Mouse (Mus musculus): Measurements from ENCODE around the gene Hoxd4. TPM values are rescaled to one million over a fixed set of nuclear protein-coding genes. Genes with fewer than 3 reads are reported as not detected.

The Hoxd4 gene
- polyA plus RNA-seq, 1 experiment, result not detected

DNA sequence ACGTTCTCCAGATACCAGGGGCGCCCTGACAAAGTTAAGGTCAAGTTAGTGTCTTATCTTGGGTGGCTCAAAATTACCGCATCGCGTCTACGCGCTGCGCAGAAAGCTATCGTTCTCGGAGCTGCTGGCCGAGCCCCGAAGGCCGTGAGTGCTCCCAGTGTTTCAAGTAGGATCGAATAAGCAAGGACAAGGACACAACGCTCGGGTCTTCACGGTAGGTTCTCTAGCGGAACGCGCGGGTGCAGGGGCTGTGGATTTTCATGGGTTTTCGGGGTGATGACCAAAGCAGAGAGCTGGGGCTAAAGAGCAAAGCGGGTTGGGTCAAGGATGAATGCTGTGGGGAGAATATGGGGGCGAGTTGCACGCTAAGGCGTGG lies 32.1 kb upstream of the Hoxd4 start:
- Histone ChIP-seq H3K4me2 (ENCODE audit: low read depth) (no peak overlapping the region), H3K36me3 (ENCODE audit: control insufficient read depth, insufficient read depth) (no peaks in the 10 kb centered on the region), H3ac (ENCODE audit: control insufficient read depth, insufficient read length) (no peak overlapping the region), H3K27me3 (ENCODE audit: control insufficient read depth, insufficient read depth, insufficient read length) (peaks cover 71% of the 10 kb centered on the region), H3K79me2 (ENCODE audit: control insufficient read depth, insufficient read depth) (no peaks in the 10 kb centered on the region), H3K4me3 (no peak overlapping the region)
- TF ChIP-seq TCF3 (IDR thresholded peaks at IDR 0.05; ENCODE audit: insufficient read length, low read depth) (no peak), POLR2A (IDR thresholded peaks at IDR 0.05; ENCODE audit: insufficient read length, low read depth) (no peak), REST (IDR thresholded peaks at IDR 0.05; ENCODE audit: insufficient read depth, insufficient read length) (no peak), TCF12 (IDR thresholded peaks at IDR 0.05; ENCODE audit: insufficient read depth, poor library complexity, severe bottlenecking) (no peak), POLR2AphosphoS2 (IDR thresholded peaks at IDR 0.05; ENCODE audit: insufficient read length, low read depth) (no peak), CEBPB (IDR thresholded peaks at IDR 0.05; ENCODE audit: insufficient read depth, poor library complexity, severe bottlenecking) (no peak), USF1 (IDR thresholded peaks at IDR 0.05; ENCODE audit: low read depth) (no peak), MAX (IDR thresholded peaks at IDR 0.05; ENCODE audit: low read depth) (no peak), MYOD1 (IDR thresholded peaks at IDR 0.05; ENCODE audit: control insufficient read depth in 1 of 3, insufficient read length in 2 of 3, low read depth in 2 of 3) (no peak), MYOG (IDR thresholded peaks at IDR 0.05; ENCODE audit: control insufficient read depth in 1 of 3, insufficient read depth in 1 of 3, insufficient read length in 2 of 3, low read depth in 2 of 3) (no peak), SRF (IDR thresholded peaks at IDR 0.05; ENCODE audit: control insufficient read depth, insufficient read length, low read depth) (no peak), E2F4 (IDR thresholded peaks at IDR 0.05; ENCODE audit: insufficient read depth) (no peak)

DNA sequence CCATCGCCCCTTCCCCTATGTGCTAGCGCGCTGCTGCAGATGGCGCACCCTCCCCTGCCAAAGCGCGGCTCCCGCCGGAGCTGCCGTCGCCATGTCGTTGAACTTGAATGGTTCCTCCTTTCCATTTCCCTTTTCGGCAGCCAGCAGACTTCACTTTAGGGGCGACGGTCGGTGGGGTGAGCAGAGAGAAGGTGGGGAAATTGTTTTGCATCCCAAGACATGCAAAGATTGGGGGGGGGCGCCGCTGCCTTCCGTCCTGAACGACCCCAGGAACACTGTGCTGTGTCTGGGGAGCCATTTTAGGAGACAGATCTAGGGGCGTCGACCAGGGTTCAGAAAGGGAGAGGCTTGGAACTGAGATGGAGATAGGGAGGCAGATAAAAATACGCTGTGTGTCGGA lies 31.7 kb upstream of the Hoxd4 start:
- Histone ChIP-seq H3K4me2 (ENCODE audit: low read depth) (no peak overlapping the region), H3K36me3 (ENCODE audit: control insufficient read depth, insufficient read depth) (no peaks in the 10 kb centered on the region), H3K4me3 (no peak overlapping the region), H3K79me2 (ENCODE audit: control insufficient read depth, insufficient read depth) (no peaks in the 10 kb centered on the region), H3K27me3 (ENCODE audit: control insufficient read depth, insufficient read depth, insufficient read length) (peaks cover 67% of the 10 kb centered on the region), H3ac (ENCODE audit: control insufficient read depth, insufficient read length) (no peak overlapping the region)
- TF ChIP-seq MAX (IDR thresholded peaks at IDR 0.05; ENCODE audit: low read depth) (no peak), POLR2AphosphoS2 (IDR thresholded peaks at IDR 0.05; ENCODE audit: insufficient read length, low read depth) (no peak), MYOG (IDR thresholded peaks at IDR 0.05; ENCODE audit: control insufficient read depth in 1 of 3, insufficient read depth in 1 of 3, insufficient read length in 2 of 3, low read depth in 2 of 3) (no peak), POLR2A (IDR thresholded peaks at IDR 0.05; ENCODE audit: insufficient read length, low read depth) (no peak), TCF3 (IDR thresholded peaks at IDR 0.05; ENCODE audit: insufficient read length, low read depth) (no peak), TCF12 (IDR thresholded peaks at IDR 0.05; ENCODE audit: insufficient read depth, poor library complexity, severe bottlenecking) (no peak), USF1 (IDR thresholded peaks at IDR 0.05; ENCODE audit: low read depth) (no peak), REST (IDR thresholded peaks at IDR 0.05; ENCODE audit: insufficient read depth, insufficient read length) (no peak), SRF (IDR thresholded peaks at IDR 0.05; ENCODE audit: control insufficient read depth, insufficient read length, low read depth) (no peak), CEBPB (IDR thresholded peaks at IDR 0.05; ENCODE audit: insufficient read depth, poor library complexity, severe bottlenecking) (no peak), MYOD1 (IDR thresholded peaks at IDR 0.05; ENCODE audit: control insufficient read depth in 1 of 3, insufficient read length in 2 of 3, low read depth in 2 of 3) (no peak), E2F4 (IDR thresholded peaks at IDR 0.05; ENCODE audit: insufficient read depth) (no peak)

DNA sequence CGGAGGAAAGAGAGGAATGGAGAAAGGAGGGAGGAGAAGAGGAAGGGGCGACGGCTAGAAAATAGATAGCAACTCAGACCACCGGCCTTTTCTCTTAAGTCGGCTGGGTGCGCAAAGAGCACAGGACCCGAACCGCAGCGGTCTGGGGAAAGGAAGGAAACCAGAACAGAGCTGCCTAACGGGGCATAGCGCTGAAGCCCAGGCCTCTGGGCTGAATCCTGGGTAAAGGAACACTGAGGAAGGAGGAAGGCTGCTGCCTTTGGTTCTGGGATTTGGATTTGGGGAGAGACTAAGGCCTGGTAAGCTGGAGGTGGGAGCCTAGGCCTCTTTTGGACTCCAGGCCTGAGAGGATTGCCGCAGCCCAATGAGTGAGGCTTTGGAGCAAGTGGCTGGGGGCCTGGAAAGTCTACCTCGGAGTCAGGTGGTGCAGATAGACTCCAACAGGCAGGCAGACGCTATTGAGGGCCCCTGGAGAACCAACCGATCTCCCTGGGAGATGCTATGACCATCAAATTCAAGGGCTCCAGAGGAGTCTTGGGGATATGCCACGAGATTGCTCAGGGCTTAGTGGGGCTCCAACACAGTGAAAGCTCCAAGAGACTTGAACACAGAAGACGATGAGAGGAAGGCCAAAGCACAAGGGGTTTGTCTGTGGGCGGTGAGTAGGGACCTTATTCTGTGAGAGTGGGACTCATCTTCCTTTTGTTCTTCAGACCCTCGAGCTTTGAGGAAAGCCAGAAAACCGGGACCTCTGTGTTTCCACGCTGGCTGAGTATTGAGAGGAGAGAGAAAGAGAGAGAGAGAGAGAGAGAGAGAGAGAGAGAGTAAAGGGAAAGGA lies 30.9 kb upstream of the Hoxd4 start:
- H3K4me2 ChIP-seq (ENCODE audit: low read depth), result no peak overlapping the region
- no peak for TF ChIP-seq MAX (IDR thresholded peaks at IDR 0.05; ENCODE audit: low read depth)
- TF ChIP-seq REST (IDR thresholded peaks at IDR 0.05; ENCODE audit: insufficient read depth, insufficient read length), result no peak
- TF ChIP-seq MYOG (IDR thresholded peaks at IDR 0.05; ENCODE audit: control insufficient read depth in 1 of 3, insufficient read depth in 1 of 3, insufficient read length in 2 of 3, low read depth in 2 of 3), result no peak
- no peak for TF ChIP-seq CEBPB (IDR thresholded peaks at IDR 0.05; ENCODE audit: insufficient read depth, poor library complexity, severe bottlenecking)
- TF ChIP-seq TCF12 (IDR thresholded peaks at IDR 0.05; ENCODE audit: insufficient read depth, poor library complexity, severe bottlenecking), result no peak
- TF ChIP-seq POLR2AphosphoS2 (IDR thresholded peaks at IDR 0.05; ENCODE audit: insufficient read length, low read depth), result no peak

DNA sequence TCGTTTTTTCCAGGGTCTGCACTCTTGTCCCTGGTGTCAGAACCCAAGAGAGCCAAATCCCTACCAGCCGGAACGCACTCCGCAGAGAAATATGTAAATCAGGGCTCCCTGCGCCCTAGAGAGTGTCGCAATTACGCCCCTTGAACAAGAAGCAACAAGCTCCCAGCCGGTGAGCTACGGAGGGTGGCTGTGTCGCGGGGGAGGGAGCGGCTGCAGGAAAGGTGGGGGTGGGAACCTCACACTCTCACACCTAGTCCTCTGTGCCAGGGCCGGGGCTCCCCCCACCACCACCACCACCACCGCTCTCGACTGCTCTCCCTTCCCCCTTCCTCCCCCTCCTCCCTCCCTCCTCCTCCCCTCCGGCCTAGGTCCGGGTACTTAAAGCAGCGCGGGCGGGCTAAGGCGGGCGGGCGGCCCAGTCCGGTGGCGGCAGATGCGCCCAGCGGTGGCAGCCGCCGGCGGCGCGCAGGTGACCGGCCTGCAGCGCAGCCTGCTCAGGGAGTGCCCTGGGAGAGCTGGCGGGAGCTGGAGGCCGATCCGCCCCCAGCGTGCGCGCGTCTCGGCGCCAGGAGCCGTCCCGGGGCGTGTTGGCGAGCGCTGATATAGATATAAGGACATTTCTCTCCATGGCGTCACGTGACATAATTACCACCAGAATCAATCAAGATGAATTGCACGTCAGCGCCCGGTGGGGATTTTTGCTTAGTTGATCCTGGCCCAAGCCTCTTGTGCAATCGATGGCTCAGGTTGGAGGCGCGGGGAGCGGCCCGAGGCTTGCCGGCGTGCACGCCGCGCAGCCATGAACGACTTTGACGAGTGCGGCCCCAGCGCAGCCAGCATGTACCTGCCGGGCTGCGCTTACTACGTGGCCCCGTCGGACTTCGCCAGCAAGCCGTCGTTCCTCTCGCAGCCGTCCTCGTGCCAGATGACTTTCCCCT lies 29.9 kb upstream of the Hoxd4 start:
- no peaks in the 10 kb centered on the region for H3K36me3 ChIP-seq (ENCODE audit: control insufficient read depth, insufficient read depth)
- TF ChIP-seq TCF3 (IDR thresholded peaks at IDR 0.05; ENCODE audit: insufficient read length, low read depth), result no peak
- TF ChIP-seq REST (IDR thresholded peaks at IDR 0.05; ENCODE audit: insufficient read depth, insufficient read length), result no peak
- no peak for TF ChIP-seq E2F4 (IDR thresholded peaks at IDR 0.05; ENCODE audit: insufficient read depth)
- no peak for TF ChIP-seq USF1 (IDR thresholded peaks at IDR 0.05; ENCODE audit: low read depth)
- no peak for TF ChIP-seq POLR2A (IDR thresholded peaks at IDR 0.05; ENCODE audit: insufficient read length, low read depth)
- no peak for TF ChIP-seq POLR2AphosphoS2 (IDR thresholded peaks at IDR 0.05; ENCODE audit: insufficient read length, low read depth)
- no peak for TF ChIP-seq MYOD1 (IDR thresholded peaks at IDR 0.05; ENCODE audit: control insufficient read depth in 1 of 3, insufficient read length in 2 of 3, low read depth in 2 of 3)
- TF ChIP-seq MYOG (IDR thresholded peaks at IDR 0.05; ENCODE audit: control insufficient read depth in 1 of 3, insufficient read depth in 1 of 3, insufficient read length in 2 of 3, low read depth in 2 of 3), result no peak
- no peak for TF ChIP-seq TCF12 (IDR thresholded peaks at IDR 0.05; ENCODE audit: insufficient read depth, poor library complexity, severe bottlenecking)
- H3K27me3 ChIP-seq (ENCODE audit: control insufficient read depth, insufficient read depth, insufficient read length), result peaks cover 48% of the 10 kb centered on the region
- no peaks in the 10 kb centered on the region for H3K79me2 ChIP-seq (ENCODE audit: control insufficient read depth, insufficient read depth)
- no peak overlapping the region for H3K4me2 ChIP-seq (ENCODE audit: low read depth)
- no peak overlapping the region for H3K4me3 ChIP-seq
- H3ac ChIP-seq (ENCODE audit: control insufficient read depth, insufficient read length), result no peak overlapping the region

More for the DNA sequence above, 30.9 kb upstream of the Hoxd4 start:
- H3ac ChIP-seq (ENCODE audit: control insufficient read depth, insufficient read length), result no peak overlapping the region
- peaks cover 59% of the 10 kb centered on the region for H3K27me3 ChIP-seq (ENCODE audit: control insufficient read depth, insufficient read depth, insufficient read length)
- no peaks in the 10 kb centered on the region for H3K79me2 ChIP-seq (ENCODE audit: control insufficient read depth, insufficient read depth)
- H3K4me3 ChIP-seq, result no peak overlapping the region
- no peaks in the 10 kb centered on the region for H3K36me3 ChIP-seq (ENCODE audit: control insufficient read depth, insufficient read depth)

Measured in myocyte (in vitro differentiated cells).